Mouse (Mus musculus) myocyte (in vitro differentiated cells): ENCODE measurements around the gene Agbl1.

Experiments used
- CEBPB ChIP-seq: IDR thresholded peaks from 2 replicates; pipeline ENCODE4 v1.6.1; 2011; ENCODE audit warnings: mild to moderate bottlenecking, moderate library complexity; ENCODE audit not compliant: poor library complexity, insufficient read depth, severe bottlenecking
- E2F4 ChIP-seq: IDR thresholded peaks from one replicate; pipeline ENCODE4 v1.6.1; 2011; ENCODE audit warnings: mild to moderate bottlenecking, control low read depth, moderate library complexity; ENCODE audit not compliant: insufficient read depth
- MAX ChIP-seq: IDR thresholded peaks from one replicate; pipeline ENCODE4 v1.6.1; 2011; ENCODE audit warnings: low read depth, mild to moderate bottlenecking, control low read depth
- MYOD1 ChIP-seq, 3 experiments: IDR thresholded peaks; one replicate each; pipeline ENCODE4 v1.6.1; 2011; ENCODE audit warnings: control low read depth in 2 of 3, low read depth in 2 of 3, mild to moderate bottlenecking in 2 of 3, moderate library complexity in 1 of 3; ENCODE audit not compliant: insufficient read length in 2 of 3, control insufficient read depth in 1 of 3
- MYOG ChIP-seq, 3 experiments: IDR thresholded peaks; one replicate each; pipeline ENCODE4 v1.6.1; 2011; ENCODE audit warnings: control low read depth in 2 of 3, low read depth in 2 of 3, mild to moderate bottlenecking in 2 of 3; ENCODE audit not compliant: insufficient read length in 2 of 3, control insufficient read depth in 1 of 3, insufficient read depth in 1 of 3
- POLR2A ChIP-seq: IDR thresholded peaks from one replicate; pipeline ENCODE4 v1.6.1; 2011; ENCODE audit warnings: low read depth, mild to moderate bottlenecking, control low read depth, moderate library complexity; ENCODE audit not compliant: insufficient read length
- POLR2AphosphoS2 ChIP-seq: IDR thresholded peaks from one replicate; pipeline ENCODE4 v1.6.1; 2011; ENCODE audit warnings: low read depth, control low read depth; ENCODE audit not compliant: insufficient read length
- REST ChIP-seq: IDR thresholded peaks from one replicate; pipeline ENCODE4 v1.6.1; 2011; ENCODE audit warnings: mild to moderate bottlenecking, control low read depth, moderate library complexity; ENCODE audit not compliant: insufficient read depth, insufficient read length
- SRF ChIP-seq: IDR thresholded peaks from one replicate; pipeline ENCODE4 v1.6.1; 2011; ENCODE audit warnings: low read depth; ENCODE audit not compliant: control insufficient read depth, insufficient read length
- TCF12 ChIP-seq: IDR thresholded peaks from one replicate; pipeline ENCODE4 v1.6.1; 2011; ENCODE audit warnings: mild to moderate bottlenecking, control low read depth; ENCODE audit not compliant: poor library complexity, insufficient read depth, severe bottlenecking
- TCF3 ChIP-seq: IDR thresholded peaks from one replicate; pipeline ENCODE4 v1.6.1; 2011; ENCODE audit warnings: low read depth, control low read depth; ENCODE audit not compliant: insufficient read length
- USF1 ChIP-seq: IDR thresholded peaks from one replicate; pipeline ENCODE4 v1.6.1; 2011; ENCODE audit warnings: low read depth, mild to moderate bottlenecking, control low read depth, moderate library complexity

DNA sequence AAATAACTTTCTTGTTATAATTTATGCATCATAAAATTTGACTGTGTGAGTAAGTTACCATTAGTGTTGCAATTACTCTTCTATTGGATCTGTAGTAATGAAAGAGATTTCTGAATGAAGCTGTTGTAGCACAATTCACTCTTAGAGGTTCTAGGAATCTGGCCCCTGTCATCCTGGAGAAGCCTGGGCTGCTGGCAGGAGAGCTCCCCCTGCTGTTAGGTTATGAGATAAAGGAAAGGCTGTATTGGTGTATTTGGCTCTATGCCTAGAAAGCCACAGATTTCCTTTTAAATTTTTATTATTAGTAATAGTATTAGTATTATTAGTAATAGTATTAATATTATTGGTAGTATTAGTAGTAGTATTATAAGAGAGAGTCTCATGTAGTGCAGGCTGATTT, 711.8 kb downstream of the Agbl1 start:
- no peak for TF ChIP-seq MAX
- TF ChIP-seq USF1 = no peak
- TF ChIP-seq E2F4 = no peak
- TF ChIP-seq POLR2A = no peak
- no peak for TF ChIP-seq CEBPB
- no peak for TF ChIP-seq TCF12
- no peak for TF ChIP-seq REST
- TF ChIP-seq MYOD1 (IDR thresholded peaks at IDR 0.05; ENCODE audit: control insufficient read depth in 1 of 3, insufficient read length in 2 of 3, low read depth in 2 of 3) = no peak
- no peak for TF ChIP-seq POLR2AphosphoS2
- no peak for TF ChIP-seq TCF3
- no peak for TF ChIP-seq MYOG (IDR thresholded peaks at IDR 0.05; ENCODE audit: control insufficient read depth in 1 of 3, insufficient read depth in 1 of 3, insufficient read length in 2 of 3, low read depth in 2 of 3)
- TF ChIP-seq SRF = no peak
